Mouse (Mus musculus) thymus, adult 2 months (tissue): ENCODE data around the gene 0610037L13Rik. TPM values are rescaled to one million over a fixed set of nuclear protein-coding genes. Genes with fewer than 3 reads are reported as not detected.
A peak's percentile ranks its signal among the peaks of the same experiment; 100 is the strongest.

ENCODE experiments used
- DNase-seq: peaks from one replicate; pipeline ENCODE4 v3.0.0; 2021
- H3K27ac ChIP-seq: fragments of 200-500 bp; 2 replicates; pipeline ENCODE4 v1.5.1; 2012; ENCODE audit warnings: low read length, control low read depth; ENCODE audit not compliant: control insufficient read depth, insufficient read depth
- H3K27me3 ChIP-seq: fragments of 200-500 bp; 2 replicates; pipeline ENCODE4 v1.6.1; 2012; ENCODE audit warnings: mild to moderate bottlenecking, low read length, moderate library complexity, mixed read lengths; ENCODE audit not compliant: control insufficient read depth, insufficient read depth
- H3K36me3 ChIP-seq: fragments of 200-500 bp; 2 replicates; pipeline ENCODE4 v1.6.1; 2012; ENCODE audit warnings: mild to moderate bottlenecking, low read length, moderate library complexity; ENCODE audit not compliant: control insufficient read depth, insufficient read depth
- H3K4me1 ChIP-seq: fragments of 200-500 bp; replicated peaks from 2 replicates; pipeline ENCODE4 v1.6.1; 2012; ENCODE audit warnings: low read length; ENCODE audit not compliant: control insufficient read depth, insufficient read depth
- H3K4me3 ChIP-seq: fragments of 200-500 bp; 2 replicates; pipeline ENCODE4 v1.5.1; 2012; ENCODE audit warnings: mild to moderate bottlenecking, low read length, control low read depth, moderate library complexity; ENCODE audit not compliant: control insufficient read depth, insufficient read depth
- CTCF ChIP-seq: fragments of 200-500 bp; IDR thresholded peaks from 2 replicates; pipeline ENCODE4 v1.5.1; 2012; ENCODE audit warnings: mild to moderate bottlenecking, control low read depth, low read length, moderate library complexity, borderline replicate concordance; ENCODE audit not compliant: control insufficient read depth, poor library complexity, insufficient read depth; ENCODE audit errors: extremely low read depth
- POLR2A ChIP-seq: fragments of 200-500 bp; IDR thresholded peaks from 2 replicates; pipeline ENCODE4 v1.6.1; 2012; ENCODE audit warnings: mild to moderate bottlenecking, low read length, control low read depth, moderate library complexity; ENCODE audit not compliant: control insufficient read depth, poor library complexity, insufficient read depth; ENCODE audit errors: extremely low read depth
- WGBS: fragments of 180-500 bp; shearing (Covaris S2); methylation state at CpG from one replicate; pipeline ENCODE4 v1.1.7; 2018; 5-methylcytosine and 5-hydroxymethylcytosine counted together
- polyA plus RNA-seq: library from polyadenylated mRNA; depleted of rRNA; stranded (reverse); fragments of >200 nt; gene quantifications from 2 replicates; pipeline ENCODE4 v1.2.3, GENCODE M21; 2012; rRNA removed

0610037L13Rik gene
- 24.0 and 29.7 TPM in 2 replicates for polyA plus RNA-seq

- no peak within 1 kb of the TSS; the same call in 1 of the 2 replicates for H3K27ac ChIP-seq
- WGBS: under 1% methylated on average over 48 of the region's 48 CpGs
- TF ChIP-seq CTCF (0 out of 2 replicates have a peak, but pooled peaks have one; percentile 25), POLR2A (peak; percentile 66; the same call in 1 of the 2 replicates)
- DNase-seq: peak; percentile 92
- H3K36me3 ChIP-seq: peaks cover 16% of the 10 kb centered on the region
- H3K4me3 ChIP-seq: peak within 1 kb of the TSS; percentile 60
- peaks cover 7% of the 10 kb centered on the region; the same call in 1 of the 2 replicates for H3K4me1 ChIP-seq
- no peaks in the 10 kb centered on the region for H3K27me3 ChIP-seq
Observed at GRCm38 (mm10) chr4:107889731-107890432, at the start of gene 0610037L13Rik. 0610037L13Rik (plus strand) TSS chr4:107889813.

- Histone ChIP-seq H3K27me3 (no peaks in the 10 kb centered on the region), H3K4me3 (no peak overlapping the region), H3K27ac (no peak overlapping the region), H3K4me1 (no peaks in the 10 kb centered on the region), H3K36me3 (no peaks in the 10 kb centered on the region)
- no peak for TF ChIP-seq POLR2A
- no peak for TF ChIP-seq CTCF
- DNase-seq: no peak
- WGBS: 95% methylated on average over 8 of the region's 8 CpGs
Observed at GRCm38 (mm10) chr4:107843687-107844086, 45.9 kb upstream of the 0610037L13Rik start.

GRCm38 (mm10) chr4:107844971-107845370 lies 44.6 kb upstream of the 0610037L13Rik start:
- WGBS: 5% methylated on average over 10 of the region's 10 CpGs
- H3K36me3 ChIP-seq: no peaks in the 10 kb centered on the region
- peak; percentile 79 for DNase-seq
- no peak overlapping the region for H3K4me3 ChIP-seq
- no peak overlapping the region for H3K27ac ChIP-seq
- no peak for TF ChIP-seq POLR2A
- peak; percentile 87; the same call in 1 of the 2 replicates for TF ChIP-seq CTCF
- H3K27me3 ChIP-seq: no peaks in the 10 kb centered on the region
- H3K4me1 ChIP-seq: no peaks in the 10 kb centered on the region

- Histone ChIP-seq H3K4me1 (no peaks in the 10 kb centered on the region), H3K27ac (no peak overlapping the region), H3K4me3 (no peak overlapping the region), H3K36me3 (no peaks in the 10 kb centered on the region), H3K27me3 (no peaks in the 10 kb centered on the region)
- no peak for TF ChIP-seq CTCF
- no peak for DNase-seq
- WGBS: 96% methylated on average over 7 of the region's 7 CpGs
Observed at GRCm38 (mm10) chr4:107846795-107847194, 42.8 kb upstream of the 0610037L13Rik start.

GRCm38 (mm10) chr4:107848546-107848945 lies 41.1 kb upstream of the 0610037L13Rik start:
- Histone ChIP-seq H3K27me3 (no peaks in the 10 kb centered on the region), H3K4me1 (no peaks in the 10 kb centered on the region), H3K27ac (no peak overlapping the region), H3K36me3 (no peaks in the 10 kb centered on the region), H3K4me3 (no peak overlapping the region)
- WGBS: 93% methylated on average over 5 of the region's 5 CpGs
- no peak for TF ChIP-seq CTCF
- TF ChIP-seq POLR2A: no peak
- DNase-seq: no peak

- Histone ChIP-seq H3K4me3 (no peak overlapping the region), H3K27me3 (no peaks in the 10 kb centered on the region), H3K27ac (no peak overlapping the region), H3K4me1 (no peaks in the 10 kb centered on the region), H3K36me3 (no peaks in the 10 kb centered on the region)
- TF ChIP-seq CTCF: no peak
- TF ChIP-seq POLR2A: no peak
- DNase-seq: no peak
- WGBS: 82% methylated on average over 9 of the region's 9 CpGs
Observed at GRCm38 (mm10) chr4:107849621-107850020, 40.0 kb upstream of the 0610037L13Rik start.

- H3K4me3 ChIP-seq: no peak overlapping the region
- 94% methylated on average over 8 of the region's 8 CpGs for WGBS
- no peak for DNase-seq
- H3K27ac ChIP-seq: no peak overlapping the region
- H3K36me3 ChIP-seq: no peaks in the 10 kb centered on the region
- TF ChIP-seq CTCF: no peak
- no peak for TF ChIP-seq POLR2A
- no peaks in the 10 kb centered on the region for H3K4me1 ChIP-seq
- no peaks in the 10 kb centered on the region for H3K27me3 ChIP-seq
Observed at GRCm38 (mm10) chr4:107850091-107850490, 39.5 kb upstream of the 0610037L13Rik start.
